Mouse (Mus musculus) adrenal gland, postnatal 25 days (tissue): ENCODE measurements around the gene 5430427O19Rik. TPM values are rescaled to one million over a fixed set of nuclear protein-coding genes. Genes with fewer than 3 reads are reported as not detected.

Experiments
- DNase-seq: peaks from one replicate; pipeline ENCODE4 v3.0.0; 2021; ENCODE audit warnings: mixed read lengths
- long read RNA-seq: library from polyadenylated mRNA; stranded (forward); transcript quantifications from one replicate; pipeline ENCODE4 v2.0.0, GENCODE M21; 2021
- total RNA-seq: library from RNA; stranded (reverse); gene quantifications from 2 replicates; pipeline ENCODE4 v1.2.3, GENCODE M21; 2021

5430427O19Rik gene
- total RNA-seq: 0.09 TPM in 1 of 2 replicates, not detected in the other
- long read RNA-seq: 0 reads

- no peak for DNase-seq
These were observed at the start of gene 5430427O19Rik for GRCm38 (mm10) chrX:85869914-85870483. Gene 5430427O19Rik (plus strand): TSS chrX:85870354.

- DNase-seq: no peak
These were observed 42.3 kb upstream of the 5430427O19Rik start for GRCm38 (mm10) chrX:85827719-85828453.

GRCm38 (mm10) chrX:85829000-85829399 lies 41.2 kb upstream of the 5430427O19Rik start:
- no peak for DNase-seq

- no peak for DNase-seq
These were observed 31.0 kb upstream of the 5430427O19Rik start for GRCm38 (mm10) chrX:85839174-85839573.

GRCm38 (mm10) chrX:85855938-85856337 lies 14.2 kb upstream of the 5430427O19Rik start:
- DNase-seq: no peak

- DNase-seq: no peak
These were observed 13.0 kb upstream of the 5430427O19Rik start for GRCm38 (mm10) chrX:85857169-85857568.

- no peak for DNase-seq
These were observed 2.1 kb upstream of the 5430427O19Rik start for GRCm38 (mm10) chrX:85868079-85868478.

- no peak for DNase-seq
These were observed 1.4 kb downstream of the 5430427O19Rik start for GRCm38 (mm10) chrX:85871371-85872056.

- no peak for DNase-seq
These were observed 4.2 kb downstream of the 5430427O19Rik start for GRCm38 (mm10) chrX:85874367-85874766.

GRCm38 (mm10) chrX:85875951-85876350 lies 5.8 kb downstream of the 5430427O19Rik start:
- no peak for DNase-seq

- DNase-seq: no peak
These were observed 7.6 kb downstream of the 5430427O19Rik start for GRCm38 (mm10) chrX:85877747-85878146.

GRCm38 (mm10) chrX:85878293-85878692 lies 8.1 kb downstream of the 5430427O19Rik start:
- no peak for DNase-seq

- peak; percentile 1 for DNase-seq
These were observed 9.2 kb downstream of the 5430427O19Rik start for GRCm38 (mm10) chrX:85879198-85879977.

GRCm38 (mm10) chrX:85886651-85887050 lies 16.5 kb downstream of the 5430427O19Rik start:
- no peak for DNase-seq

- DNase-seq: no peak
These were observed 31.0 kb downstream of the 5430427O19Rik start for GRCm38 (mm10) chrX:85901195-85901594.

- DNase-seq: peak; percentile 1
These were observed 48.9 kb downstream of the 5430427O19Rik start for GRCm38 (mm10) chrX:85919034-85919433.

GRCm38 (mm10) chrX:85932991-85933390 lies 62.8 kb downstream of the 5430427O19Rik start:
- no peak for DNase-seq

Other genes starting within 250 kb of the 5430427O19Rik start
- gene Gk, start 93.5 kb upstream of the 5430427O19Rik start, total RNA-seq: 28.5 and 44.7 TPM in 2 replicates
- gene Samt3, start 173.8 kb downstream of the 5430427O19Rik start, total RNA-seq: not detected in 2 replicates